Mouse (Mus musculus) limb, embryonic 14.5 days (tissue): Measurements from ENCODE around the gene Celf2. TPM values are rescaled to one million over a fixed set of nuclear protein-coding genes. Genes with fewer than 3 reads are reported as not detected.

Source experiments
- ATAC-seq: fragments of 200-750 bp; cut with Nextera tagmentation; 2 replicates; pipeline ENCODE4 v1.8.0; 2017; ENCODE audit warnings: low read depth, moderate number of reproducible peaks, moderate TSS enrichment; ENCODE audit not compliant: low FRiP score
- DNase-seq: peaks from one replicate; pipeline ENCODE4 v3.0.0-alpha.2; 2015; ENCODE audit warnings: low spot score
- H3K27ac ChIP-seq: fragments of 300-500 bp; sonication (generic); replicated peaks from 2 replicates; pipeline ENCODE4 v1.5.1; 2014; ENCODE audit warnings: low read depth, mild to moderate bottlenecking, low read length, moderate library complexity, mixed read lengths
- H3K27me3 ChIP-seq: fragments of 300-500 bp; sonication (generic); 2 replicates; pipeline ENCODE4 v1.6.1; 2014; ENCODE audit warnings: low read length, mixed read lengths; ENCODE audit not compliant: control insufficient read depth, insufficient read depth
- H3K36me3 ChIP-seq: fragments of 300-500 bp; sonication (generic); 2 replicates; pipeline ENCODE4 v1.6.1; 2014; ENCODE audit warnings: mild to moderate bottlenecking, low read length, moderate library complexity, mixed read lengths; ENCODE audit not compliant: control insufficient read depth, insufficient read depth
- H3K4me1 ChIP-seq: fragments of 300-500 bp; sonication (generic); 2 replicates; pipeline ENCODE4 v1.6.1; 2014; ENCODE audit warnings: antibody characterized with exemption, low read length, mixed read lengths; ENCODE audit not compliant: control insufficient read depth, insufficient read depth
- H3K4me2 ChIP-seq: fragments of 300-500 bp; sonication (generic); replicated peaks from 2 replicates; pipeline ENCODE4 v1.6.1; 2014; ENCODE audit warnings: low read depth, mild to moderate bottlenecking, low read length, moderate library complexity; ENCODE audit not compliant: severe bottlenecking
- H3K4me3 ChIP-seq: fragments of 300-500 bp; sonication (generic); replicated peaks from 2 replicates; pipeline ENCODE4 v1.5.1; 2014; ENCODE audit warnings: low read length
- H3K9ac ChIP-seq: fragments of 300-500 bp; sonication (generic); 2 replicates; pipeline ENCODE4 v1.6.1; 2014; ENCODE audit warnings: mild to moderate bottlenecking, low read depth, low read length, moderate library complexity; ENCODE audit not compliant: severe bottlenecking
- H3K9me3 ChIP-seq: fragments of 300-500 bp; sonication (generic); 2 replicates; pipeline ENCODE4 v1.6.1; 2016; ENCODE audit warnings: low read length; ENCODE audit not compliant: control insufficient read depth
- POLR2A ChIP-seq: fragments of 200-500 bp; IDR thresholded peaks from 2 replicates; pipeline ENCODE4 v1.8.0; 2012; ENCODE audit warnings: inconsistent platforms, mild to moderate bottlenecking, moderate library complexity, borderline replicate concordance; ENCODE audit not compliant: insufficient read depth, insufficient read length; ENCODE audit errors: extremely low read depth
- WGBS: fragments of 180-500 bp; shearing (Covaris S2); extraction: QIAGEN DNeasy Blood & Tissue Kit; methylation state at CpG from one replicate; pipeline ENCODE4 v1.1.7; 2014; 5-methylcytosine and 5-hydroxymethylcytosine counted together
- polyA plus RNA-seq, 2 experiments: library from polyadenylated mRNA; depleted of rRNA in 1 of 2; stranded (reverse) in 1 of 2; unstranded in 1 of 2; fragments of >200 nt; fragmentation: Nextera tagmentation in 1 of 2; extraction: Ambion mirVana in 1 of 2; gene quantifications; 2 replicates each; pipeline versions ENCODE4 v1.2.1 to v1.2.3; 2012 to 2014

Gene Celf2
- polyA plus RNA-seq, 2 experiments: 55.3 to 75.1 TPM

- WGBS: 92% methylated on average over 2 of the region's 2 CpGs
- no peak overlapping the region for H3K4me2 ChIP-seq
- H3K4me1 ChIP-seq: no peaks in the 10 kb centered on the region
- H3K9ac ChIP-seq: no peak overlapping the region
- H3K4me3 ChIP-seq: no peak overlapping the region
- no peaks in the 10 kb centered on the region for H3K27me3 ChIP-seq
- no peak for TF ChIP-seq POLR2A
- H3K9me3 ChIP-seq: no peaks in the 10 kb centered on the region
- H3K36me3 ChIP-seq: no peaks in the 10 kb centered on the region
- DNase-seq: no peak
- no peak for ATAC-seq
- no peak overlapping the region for H3K27ac ChIP-seq
Measured at GRCm38 (mm10) chr2:6939143-6939542, 570.2 kb downstream of the Celf2 start.

GRCm38 (mm10) chr2:6933130-6933529, 576.2 kb downstream of the Celf2 start:
- Histone ChIP-seq H3K36me3 (no peaks in the 10 kb centered on the region), H3K27me3 (no peaks in the 10 kb centered on the region), H3K9ac (no peak overlapping the region), H3K4me1 (no peaks in the 10 kb centered on the region), H3K4me3 (no peak overlapping the region), H3K4me2 (no peak overlapping the region), H3K27ac (no peak overlapping the region), H3K9me3 (no peaks in the 10 kb centered on the region)
- DNase-seq: no peak
- no peak for ATAC-seq
- WGBS: 42% methylated on average over 12 of the region's 12 CpGs
- TF ChIP-seq POLR2A: no peak

DNA sequence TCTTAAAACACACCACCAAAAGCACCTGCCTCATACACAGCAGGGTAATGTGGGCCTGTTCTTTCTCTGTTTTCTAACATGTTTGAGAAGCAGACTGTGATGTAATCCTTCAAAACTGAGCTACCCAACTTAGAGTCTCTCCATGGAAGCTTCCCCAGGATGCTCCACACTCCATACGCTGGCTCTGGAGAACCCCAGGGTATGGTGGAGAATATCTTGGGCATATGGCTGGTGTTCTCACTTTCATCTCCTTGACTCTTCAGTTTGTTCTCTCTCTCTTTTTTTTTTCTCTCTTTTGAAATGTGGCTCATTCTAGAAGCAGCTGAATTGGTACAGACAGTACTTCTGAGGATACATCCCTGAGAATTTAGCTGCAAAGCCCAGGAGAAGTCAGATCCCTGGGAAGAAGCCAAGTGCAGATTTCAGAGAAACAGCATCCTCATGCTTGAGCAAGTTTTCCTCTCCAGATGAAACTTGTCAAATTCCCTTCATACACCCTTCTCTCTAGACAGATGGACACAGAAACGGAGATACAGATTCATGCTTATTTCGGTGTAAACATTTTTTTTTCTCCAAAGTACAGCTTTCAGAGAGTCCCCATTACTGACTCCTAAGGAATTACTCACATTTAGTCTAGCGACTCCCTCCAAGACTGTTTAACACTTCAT, 581.5 kb downstream of the Celf2 start:
- no peaks in the 10 kb centered on the region for H3K4me1 ChIP-seq
- H3K4me3 ChIP-seq: no peak overlapping the region
- no peak overlapping the region for H3K27ac ChIP-seq
- no peak overlapping the region for H3K9ac ChIP-seq
- H3K9me3 ChIP-seq: no peaks in the 10 kb centered on the region
- no peaks in the 10 kb centered on the region for H3K27me3 ChIP-seq
- WGBS: 87% methylated on average over 4 of the region's 4 CpGs
- ATAC-seq (no peak), DNase-seq (no peak)
- H3K36me3 ChIP-seq: no peaks in the 10 kb centered on the region
- H3K4me2 ChIP-seq: no peak overlapping the region
- TF ChIP-seq POLR2A: no peak

GRCm38 (mm10) chr2:6925505-6925904, 583.9 kb downstream of the Celf2 start:
- Histone ChIP-seq H3K27ac (no peak overlapping the region), H3K4me2 (no peak overlapping the region), H3K4me1 (no peaks in the 10 kb centered on the region), H3K27me3 (no peaks in the 10 kb centered on the region), H3K9ac (no peak overlapping the region), H3K9me3 (no peaks in the 10 kb centered on the region), H3K4me3 (no peak overlapping the region), H3K36me3 (no peaks in the 10 kb centered on the region)
- DNase-seq (no peak), ATAC-seq (no peak)
- no peak for TF ChIP-seq POLR2A
- WGBS: 59% methylated on average over 5 of the region's 5 CpGs

DNA sequence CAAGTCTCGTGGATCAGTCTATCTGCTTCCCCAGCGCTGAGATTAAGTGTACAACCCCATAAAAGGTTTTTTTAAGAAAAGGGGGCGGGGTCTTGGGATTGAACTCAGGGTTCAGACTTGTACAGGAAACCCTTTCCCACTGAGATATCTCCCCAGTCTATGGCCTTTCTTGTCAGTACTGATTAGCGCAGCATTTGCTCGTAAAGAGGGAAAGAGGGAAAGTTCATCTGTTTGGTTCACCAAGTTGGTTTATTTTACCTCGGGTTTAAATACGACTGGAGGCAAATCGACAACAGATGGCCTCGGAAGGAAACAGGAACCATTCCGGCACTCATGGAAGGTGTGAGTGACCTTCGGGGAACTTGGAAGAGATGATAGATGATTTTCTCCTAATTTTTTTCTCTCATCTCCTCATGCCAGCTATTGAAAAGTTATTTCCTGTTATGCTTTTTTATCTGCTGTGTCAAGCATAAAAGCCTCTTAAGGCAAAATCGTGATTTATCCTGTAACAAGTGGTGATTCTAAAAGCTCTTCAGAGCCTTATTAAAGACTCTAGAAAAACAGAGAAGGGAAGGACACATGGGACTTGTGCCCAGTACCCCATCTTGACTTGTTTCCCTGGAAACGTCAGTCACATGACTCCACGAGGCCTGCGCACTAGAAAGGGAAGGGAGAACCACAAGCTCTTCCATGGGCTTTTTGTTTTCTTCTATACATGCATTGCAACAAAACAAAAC, 585.5 kb downstream of the Celf2 start:
- Histone ChIP-seq H3K4me2 (no peak overlapping the region), H3K9ac (no peak overlapping the region), H3K36me3 (no peaks in the 10 kb centered on the region), H3K27me3 (no peaks in the 10 kb centered on the region), H3K4me1 (no peaks in the 10 kb centered on the region), H3K27ac (no peak overlapping the region; the same call in 1 of the 2 replicates), H3K9me3 (no peaks in the 10 kb centered on the region), H3K4me3 (no peak overlapping the region)
- 15% methylated on average over 15 of the region's 15 CpGs for WGBS
- no peak for TF ChIP-seq POLR2A
- DNase-seq (peak; percentile 38), ATAC-seq (peak; percentile 26; the same call in 1 of the 2 replicates)
